Mouse (Mus musculus) T-helper 2 cell (primary cell): Measurements from ENCODE around the gene Rb1.

Experiments used
- in situ Hi-C: fragments of 300-600 bp; cut with MboI, MseI; formaldehyde crosslinking; loops from one replicate; pipeline ENCODE4 v1.15.1; 2025; ENCODE audit warnings: high pct_unique_total_duplicates

Gene Rb1

DNA sequence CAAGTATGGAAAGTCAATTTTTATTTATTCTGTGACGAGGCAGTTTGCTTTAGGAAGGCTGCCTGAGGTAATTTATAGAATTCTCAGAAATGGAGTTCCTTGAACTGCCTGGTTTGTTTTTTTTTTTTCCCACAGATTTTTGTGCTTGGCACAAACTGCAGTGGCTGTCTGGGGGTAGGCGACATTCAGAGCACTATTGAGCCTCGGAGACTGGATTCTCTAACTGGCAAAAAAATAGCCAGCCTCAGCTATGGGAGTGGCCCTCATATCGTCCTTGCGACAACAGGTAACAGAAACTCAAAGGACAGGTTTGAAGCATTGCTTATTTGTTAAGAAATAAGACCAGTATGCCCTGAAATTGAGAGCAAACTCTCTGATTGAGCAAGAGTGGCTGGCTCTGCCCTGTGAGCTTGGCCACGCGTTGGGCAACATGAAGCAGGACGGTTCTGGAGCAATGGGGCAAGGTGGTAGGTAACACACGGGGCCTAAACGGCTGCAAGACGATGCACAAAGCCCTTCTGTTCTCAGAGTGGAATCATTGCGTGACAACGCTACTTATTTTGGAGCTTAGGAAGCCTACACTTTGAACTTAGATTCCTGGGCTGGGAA, 163.3 kb downstream of the Rb1 start:
- in situ Hi-C loops: no loop called here

DNA sequence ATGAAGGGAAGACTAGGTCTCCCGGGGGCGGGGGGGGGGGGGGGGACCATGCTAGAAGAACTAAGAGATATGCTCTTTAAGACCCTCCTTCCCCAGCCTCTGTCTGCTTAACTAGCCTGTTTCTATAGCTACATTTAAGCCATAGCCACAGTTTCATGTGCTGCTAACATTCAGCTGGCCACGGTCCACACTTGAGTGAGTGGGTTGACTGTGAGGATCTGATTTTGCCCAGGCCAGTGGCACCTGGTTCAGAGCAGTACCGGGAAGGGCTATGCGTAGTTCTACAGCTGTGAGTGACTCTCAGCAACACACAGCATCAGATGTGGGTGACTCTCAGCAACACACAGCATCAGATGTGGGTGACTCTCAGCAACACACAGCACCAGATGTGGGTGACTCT, 164.3 kb downstream of the Rb1 start:
- in situ Hi-C loops: no loop called here

DNA sequence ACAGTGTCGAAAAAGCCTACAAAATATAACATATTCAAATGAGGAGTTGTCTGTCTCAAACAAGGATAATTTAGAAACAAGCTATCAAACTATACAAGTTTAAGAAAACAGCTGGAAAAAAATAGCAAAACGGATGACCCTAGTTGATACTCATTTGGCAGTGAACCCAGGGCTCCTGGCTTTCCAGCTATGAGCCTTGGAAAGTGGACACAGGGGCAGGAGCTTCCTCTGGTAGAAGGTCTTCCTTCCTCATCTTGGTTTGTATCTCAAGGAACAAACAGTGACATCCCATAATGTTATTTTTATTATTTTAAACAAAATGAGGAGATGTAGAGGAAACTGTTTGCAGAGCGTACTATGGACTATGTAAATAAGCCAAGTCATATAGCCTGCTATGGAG, 177.5 kb downstream of the Rb1 start:
- in situ Hi-C loops: no loop called here

DNA sequence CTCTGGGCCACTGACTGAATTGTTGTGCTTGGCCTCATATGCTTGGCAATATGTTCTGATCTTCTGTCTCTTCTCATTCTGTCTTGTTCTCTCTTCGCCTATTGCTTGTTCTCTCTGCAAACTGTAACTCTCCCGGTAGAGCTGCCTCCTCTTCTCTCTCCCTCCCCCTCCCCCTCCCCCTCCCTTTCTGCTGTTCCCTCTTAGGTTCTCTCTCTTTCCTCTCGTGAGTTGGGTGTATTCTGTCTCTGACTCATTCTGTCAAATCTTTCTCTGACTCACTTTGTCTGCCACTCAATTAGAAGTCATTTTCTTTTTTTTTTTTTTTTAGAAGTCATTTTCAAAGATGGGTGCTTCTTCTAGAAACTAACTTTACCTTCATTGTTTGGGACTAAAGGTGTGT, 178.9 kb downstream of the Rb1 start:
- in situ Hi-C loops: no loop called here

DNA sequence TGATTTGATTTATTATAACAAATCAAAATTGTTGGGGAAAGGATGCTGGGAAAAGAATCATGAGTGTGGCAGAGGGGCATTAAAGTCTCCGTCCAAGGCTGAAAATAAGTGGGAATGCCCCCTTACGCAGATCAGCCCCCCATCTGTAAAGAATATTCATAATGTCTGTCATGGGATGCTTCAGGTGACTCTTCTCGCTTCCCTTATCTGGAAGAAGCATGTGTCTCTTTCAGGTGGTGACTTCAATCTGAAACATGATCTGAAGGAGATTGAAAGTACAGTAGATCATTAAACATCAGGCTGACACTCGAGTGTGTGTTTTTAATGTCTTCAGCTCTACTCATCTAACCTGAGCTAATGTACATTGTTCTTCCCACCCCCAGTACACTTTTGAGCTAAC, 180.1 kb downstream of the Rb1 start:
- in situ Hi-C loops: no loop called here

DNA sequence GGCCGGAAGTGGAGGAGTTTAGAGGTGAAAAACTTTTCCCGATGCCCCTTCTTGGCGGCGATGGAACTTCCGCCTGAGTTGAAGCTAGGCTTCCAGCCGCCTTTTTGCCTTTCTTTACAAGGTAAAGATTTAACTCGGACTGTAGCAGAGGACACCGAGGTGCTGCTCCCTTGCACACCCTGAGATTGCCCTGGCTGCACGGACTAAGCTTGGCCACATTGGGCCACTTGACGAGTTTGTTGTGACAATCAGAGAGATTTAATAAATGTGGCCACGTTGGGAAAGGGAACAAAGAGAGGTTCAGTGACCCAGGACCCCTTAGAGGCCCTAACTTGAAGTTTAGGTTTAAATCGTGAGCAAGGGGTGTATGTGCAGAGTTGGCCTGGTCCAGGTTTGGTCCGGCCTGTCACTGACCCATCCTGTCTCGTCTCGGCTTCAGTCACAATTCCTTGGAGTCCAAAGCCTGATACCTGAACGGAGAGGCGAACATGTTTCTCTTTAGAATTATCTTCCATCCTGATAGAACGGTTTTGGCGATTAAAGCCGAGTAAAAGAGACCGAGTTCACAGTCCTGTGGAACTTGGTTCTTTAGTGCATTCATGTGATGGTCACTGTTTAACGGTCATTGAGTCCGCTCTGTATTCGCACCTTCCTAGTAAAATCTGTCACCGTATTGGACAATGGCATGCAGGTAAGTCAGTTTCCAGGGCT, 181.8 kb downstream of the Rb1 start:
- in situ Hi-C loops: no loop called here

DNA sequence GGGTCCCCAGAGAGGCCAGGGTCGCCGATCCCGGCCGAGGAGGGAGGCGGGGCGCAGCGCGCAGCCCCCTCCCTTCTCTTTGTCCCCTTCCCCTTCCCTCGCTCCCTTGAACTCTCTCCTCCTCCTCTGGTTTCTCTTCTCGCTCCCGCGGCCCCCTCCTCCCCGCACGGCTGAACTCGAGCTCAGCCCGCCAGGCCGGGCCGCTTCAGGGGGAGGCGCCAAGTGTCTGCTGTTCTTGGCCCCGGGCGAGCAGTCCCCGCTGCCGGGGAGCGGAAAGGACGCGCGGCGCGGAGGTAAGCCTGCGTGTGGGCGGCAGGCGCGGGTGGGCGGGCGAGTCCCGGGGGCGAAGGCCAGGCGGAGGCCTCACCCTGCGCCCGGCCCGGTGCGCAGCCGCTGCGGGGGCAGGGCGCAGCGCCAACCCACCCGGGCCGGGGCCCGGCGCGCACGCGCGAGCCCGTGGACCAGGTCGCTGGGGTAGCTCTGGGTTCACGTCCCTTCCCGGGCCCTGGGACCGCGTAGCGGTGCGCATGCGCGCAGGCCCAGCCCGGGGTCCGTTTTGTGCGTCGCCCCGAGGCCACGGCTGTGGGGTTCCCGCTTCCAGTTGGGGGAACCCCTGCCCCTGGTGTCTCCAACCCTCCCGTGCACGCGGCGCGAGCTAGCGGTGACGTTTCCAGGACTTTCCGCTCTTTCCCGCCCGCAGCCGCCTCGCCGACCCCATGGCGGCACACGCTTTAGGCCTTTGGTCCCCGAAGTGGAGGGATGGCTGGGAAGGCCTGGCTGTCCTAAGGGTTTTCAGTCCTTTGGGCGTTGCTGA, 182.5 kb downstream of the Rb1 start:
- in situ Hi-C loops: no loop called here

DNA sequence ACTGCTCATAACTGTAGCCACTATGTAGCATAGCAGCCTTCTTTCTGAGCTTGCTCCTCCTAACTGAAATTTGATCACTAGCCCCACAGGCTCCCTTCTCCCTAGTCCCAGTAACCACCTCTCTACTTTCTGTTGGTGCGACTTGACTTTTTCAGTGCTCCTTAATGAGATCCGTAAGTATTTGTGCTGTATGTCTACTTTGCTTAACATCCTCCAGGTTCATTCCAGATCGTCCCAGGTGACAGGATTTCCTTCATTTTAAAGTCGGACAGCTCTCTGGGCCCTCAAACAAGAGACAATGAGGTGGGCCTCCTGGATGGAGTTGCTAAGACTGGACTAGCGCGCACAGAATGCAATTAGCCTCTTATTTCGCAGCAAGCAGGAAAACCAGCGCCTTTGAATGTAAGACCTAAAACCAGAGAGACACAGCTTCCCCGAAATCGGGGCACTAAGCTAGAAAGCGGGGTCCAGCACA, 183.2 kb downstream of the Rb1 start:
- in situ Hi-C loops: no loop called here

DNA sequence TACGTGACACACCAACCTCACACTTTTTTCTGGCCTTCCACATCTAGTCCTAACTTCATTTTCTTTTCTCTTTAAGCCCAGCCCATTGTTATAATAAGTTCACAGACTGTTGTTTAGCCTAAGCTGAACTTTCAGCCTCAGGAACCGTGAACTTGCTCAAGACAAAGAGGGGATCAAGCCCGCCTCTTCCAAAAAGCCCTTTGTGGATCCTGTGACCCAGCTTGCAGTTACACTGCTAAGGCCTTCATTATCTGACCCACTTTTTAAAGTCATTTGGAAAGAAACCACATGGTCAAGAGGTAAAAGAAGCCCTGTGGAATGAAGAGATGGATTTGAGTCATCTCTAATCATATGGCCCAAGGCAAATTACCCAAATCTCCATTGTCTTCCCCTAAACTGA, 183.8 kb downstream of the Rb1 start:
- in situ Hi-C loops: no loop called here

DNA sequence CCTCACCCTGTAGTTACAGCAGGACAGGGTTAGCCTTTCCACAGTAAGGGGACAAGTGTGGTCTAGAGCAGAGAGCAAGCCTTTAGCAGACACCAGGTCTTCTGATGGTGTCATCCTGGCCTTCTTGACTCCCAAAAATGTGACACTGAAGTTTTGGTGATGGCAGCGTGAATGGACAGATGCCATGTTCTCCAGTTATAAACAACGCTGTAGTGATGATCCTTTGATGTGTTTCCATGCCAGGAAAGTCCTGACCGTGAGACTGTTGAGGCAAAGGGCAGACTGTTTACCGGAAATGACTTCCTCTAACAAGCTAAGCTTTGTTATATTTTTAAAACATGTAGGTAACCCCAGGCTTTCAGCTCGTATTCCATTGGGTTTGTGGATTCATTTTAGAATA, 185.8 kb downstream of the Rb1 start:
- in situ Hi-C loops: loop anchor here (5.0 kb wide), 1 partner anchor 187 kb away; the partner anchor contains the start of gene Rb1

DNA sequence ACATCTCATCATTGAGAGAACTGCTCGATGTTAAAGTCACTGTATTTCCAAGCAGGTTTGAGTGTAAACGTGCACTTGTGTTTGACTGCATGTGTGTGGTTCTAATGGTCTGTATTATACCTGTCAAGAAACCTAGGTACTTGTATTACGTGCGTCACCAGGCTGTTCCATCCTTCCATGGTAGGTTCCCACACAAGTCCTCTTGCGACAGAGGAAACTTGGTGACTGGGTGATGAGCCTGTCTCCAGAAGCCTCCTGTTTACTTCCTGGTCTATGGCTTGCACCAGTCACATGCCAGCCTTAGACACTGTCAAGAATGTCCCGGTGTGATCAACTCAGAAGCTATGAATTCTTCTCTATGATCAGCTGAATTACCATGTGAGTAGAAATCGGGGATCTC, 187.1 kb downstream of the Rb1 start:
- in situ Hi-C loops: loop anchor here (5.0 kb wide), 1 partner anchor 189 kb away; the partner anchor contains the start of gene Rb1

DNA sequence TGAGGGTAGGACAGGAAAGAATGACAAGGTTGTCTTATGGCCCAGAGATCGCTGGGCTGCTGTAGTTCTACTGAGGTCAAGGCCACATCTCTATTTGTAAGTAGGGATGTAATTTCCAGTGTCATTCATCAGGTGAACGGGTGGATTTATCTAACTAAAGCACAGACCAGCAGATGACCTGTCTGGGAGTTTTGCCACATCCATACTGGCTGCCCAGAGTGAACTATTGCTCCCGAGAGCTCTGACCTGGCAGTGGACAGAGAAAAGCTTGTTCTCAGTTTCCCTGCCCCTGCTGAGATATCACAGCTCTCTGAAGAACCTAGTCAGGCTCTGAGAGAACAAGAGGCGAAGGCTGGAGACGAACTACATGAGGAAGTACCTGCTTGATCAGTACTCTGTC, 188.4 kb downstream of the Rb1 start:
- in situ Hi-C loops: loop anchor here (5.0 kb wide), 1 partner anchor 190 kb away; the partner anchor contains the start of gene Rb1
